18 mouse cellular contexts compared by ENCODE assay signal in genomic region chr12:7971736-7972135, GRCm38 (mm10). TPM values are rescaled to one million over a fixed set of nuclear protein-coding genes. Genes with fewer than 3 reads are reported as not detected.
"Had no signal": no experiment of that assay in that cellular context is flagged by ENCODE, and none has a peak within 500 bp of the region (broad histone marks: within the 10 kb centered on the region; RNA-seq: fewer than 3 reads in every experiment).

No protein-coding gene starts in this region.

- ATAC-seq: liver, embryonic 12.5 days; midbrain, embryonic 13.5 days; midbrain, embryonic 16.5 days had no signal

- H3K27me3 ChIP-seq: limb, embryonic 13.5 days; liver, embryonic 12.5 days; liver, embryonic 15.5 days; lung, embryonic 15.5 days; megakaryocyte, embryonic 14.5 days; midbrain, embryonic 13.5 days; neural tube, embryonic 13.5 days had no signal

- H3K4me3 ChIP-seq: limb, embryonic 10.5 days; limb, embryonic 13.5 days; liver, embryonic 12.5 days; liver, embryonic 15.5 days; lung, embryonic 15.5 days; megakaryocyte, embryonic 14.5 days; midbrain, embryonic 10.5 days; midbrain, embryonic 13.5 days; myocyte; neural tube, embryonic 13.5 days had no signal

- DNase-seq: layer of hippocampus, postnatal 36 days; liver; lung, adult 18-20 months; lung, postnatal 10 days; lung, postnatal 36 days; thymus, adult 18-20 months; thymus, postnatal 36 days had no signal

- H3K9ac ChIP-seq: limb, embryonic 13.5 days; liver, embryonic 12.5 days; liver, embryonic 15.5 days; lung, embryonic 15.5 days; midbrain, embryonic 13.5 days; neural tube, embryonic 13.5 days had no signal

- H3K9me3 ChIP-seq: limb, embryonic 10.5 days; limb, embryonic 13.5 days; liver, embryonic 12.5 days; liver, embryonic 15.5 days; lung, embryonic 15.5 days; megakaryocyte, embryonic 14.5 days; midbrain, embryonic 10.5 days; midbrain, embryonic 13.5 days; neural tube, embryonic 13.5 days had no signal

- H3K27ac ChIP-seq: limb, embryonic 10.5 days; limb, embryonic 13.5 days; liver, embryonic 12.5 days; liver, embryonic 15.5 days; lung, embryonic 15.5 days; midbrain, embryonic 10.5 days; midbrain, embryonic 13.5 days; neural tube, embryonic 13.5 days had no signal

- H3K36me3 ChIP-seq: limb, embryonic 10.5 days; limb, embryonic 13.5 days; liver, embryonic 12.5 days; liver, embryonic 15.5 days; lung, embryonic 15.5 days; midbrain, embryonic 10.5 days; midbrain, embryonic 13.5 days; neural tube, embryonic 13.5 days had no signal

- H3K4me1 ChIP-seq: limb, embryonic 13.5 days; lung, embryonic 15.5 days; megakaryocyte, embryonic 14.5 days; midbrain, embryonic 10.5 days had no signal

- H3K4me2 ChIP-seq: limb, embryonic 13.5 days; liver, embryonic 12.5 days; liver, embryonic 15.5 days; lung, embryonic 15.5 days; midbrain, embryonic 13.5 days; neural tube, embryonic 13.5 days had no signal

RNA-seq across cellular contexts. Expression of gene Apob, which starts 5.7 kb away (rescaled TPM):
- polyA plus RNA-seq: midbrain, embryonic 16.5 days had no signal
